Mouse (Mus musculus) frontal cortex, postnatal 10 days (tissue): Measurements from ENCODE around the gene Iqschfp.
"Not testable (repeated sequence)": the region's sequence is repeated elsewhere in the genome, so short reads cannot be mapped to it uniquely, and the experiment has no call there.

ENCODE experiments used
- DNase-seq, 2 experiments: peaks; one replicate each; pipeline ENCODE4 v3.0.0; 2022; ENCODE audit warnings: low spot score in 2 of 2, mixed read lengths in 1 of 2

Gene Iqschfp

DNA sequence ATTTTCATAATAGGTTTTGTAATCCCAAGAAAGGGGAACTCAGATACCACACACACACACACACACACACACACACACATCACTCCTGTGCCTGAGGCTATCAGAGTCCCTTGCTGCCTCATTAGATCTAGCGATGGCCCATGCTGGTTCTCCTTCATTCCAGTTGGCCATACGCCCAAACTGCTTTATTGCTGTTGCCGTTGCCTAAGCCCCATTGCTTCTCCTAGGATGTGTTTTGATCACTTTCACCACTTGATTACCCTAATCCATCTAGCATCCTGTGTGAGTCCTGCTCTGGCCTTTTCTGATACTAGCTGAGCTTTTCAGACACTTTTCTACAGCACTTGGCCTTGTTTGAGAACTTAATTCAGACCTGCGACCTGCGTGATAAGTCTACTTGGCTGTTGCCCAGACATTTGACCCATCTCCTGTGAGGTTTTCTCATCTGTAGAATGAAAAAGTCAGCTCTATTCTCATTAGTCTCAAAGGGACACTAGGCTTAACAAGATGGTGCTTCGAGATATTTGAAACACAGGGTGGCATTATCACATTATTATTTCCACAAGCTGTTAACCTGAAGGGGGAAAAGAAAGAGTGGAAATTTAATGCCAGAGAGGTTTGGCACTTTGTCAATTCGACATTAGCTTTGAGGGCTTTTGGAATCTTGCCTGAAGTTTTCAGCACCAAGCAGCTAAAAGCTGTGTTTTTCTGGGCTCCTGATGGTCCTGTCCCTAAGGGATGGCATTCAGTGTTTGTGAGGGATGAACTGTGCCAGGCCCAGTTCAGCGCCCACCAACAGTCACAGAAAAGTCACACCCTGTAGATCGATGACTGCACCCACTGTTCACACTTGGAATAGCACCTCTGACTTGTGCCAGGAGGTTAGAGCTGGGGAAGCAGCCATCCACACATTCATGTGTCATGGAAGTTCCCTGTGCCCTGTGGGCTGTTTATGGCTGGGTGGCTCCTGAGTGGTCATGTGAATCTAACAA, 179.7 kb downstream of the Iqschfp start:
- DNase-seq = no peak

DNA sequence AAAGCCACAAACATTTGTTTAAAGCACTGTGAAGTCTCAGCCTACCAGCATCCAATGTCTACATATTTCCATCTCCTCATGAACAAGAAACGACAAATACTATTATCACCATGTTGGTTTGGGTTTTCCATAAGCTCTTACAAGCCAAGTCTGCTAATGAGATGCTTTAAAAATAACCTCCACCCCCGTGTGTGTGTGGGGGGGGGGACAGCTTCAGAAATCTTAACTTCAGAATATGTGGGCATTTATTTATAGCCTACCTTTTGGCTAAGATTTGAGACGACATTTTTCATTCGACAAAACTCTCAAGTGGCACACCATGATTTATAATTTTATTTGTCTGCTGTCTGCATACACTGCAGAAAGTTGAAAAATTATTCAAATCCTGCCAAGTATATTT, 185.4 kb downstream of the Iqschfp start:
- no peak for DNase-seq

DNA sequence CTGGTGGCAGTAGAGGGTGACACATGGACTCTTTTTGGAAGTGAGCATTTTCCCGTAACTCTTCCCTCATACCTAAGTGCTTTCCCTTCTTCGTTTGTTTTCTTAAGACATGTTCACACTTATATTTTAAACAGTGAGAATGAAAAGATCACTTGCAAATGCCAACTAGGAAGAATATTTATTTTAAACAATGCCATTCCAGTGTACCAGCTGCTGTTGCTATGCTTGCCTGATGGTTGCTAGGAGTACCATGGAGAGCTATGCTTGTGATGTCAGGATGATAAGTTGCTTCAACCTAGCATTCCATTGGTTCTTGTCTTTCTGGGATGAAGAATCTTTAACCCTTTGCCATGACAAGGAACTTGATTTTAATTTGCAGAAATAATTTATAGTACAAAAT, 193.0 kb downstream of the Iqschfp start:
- no peak for DNase-seq

DNA sequence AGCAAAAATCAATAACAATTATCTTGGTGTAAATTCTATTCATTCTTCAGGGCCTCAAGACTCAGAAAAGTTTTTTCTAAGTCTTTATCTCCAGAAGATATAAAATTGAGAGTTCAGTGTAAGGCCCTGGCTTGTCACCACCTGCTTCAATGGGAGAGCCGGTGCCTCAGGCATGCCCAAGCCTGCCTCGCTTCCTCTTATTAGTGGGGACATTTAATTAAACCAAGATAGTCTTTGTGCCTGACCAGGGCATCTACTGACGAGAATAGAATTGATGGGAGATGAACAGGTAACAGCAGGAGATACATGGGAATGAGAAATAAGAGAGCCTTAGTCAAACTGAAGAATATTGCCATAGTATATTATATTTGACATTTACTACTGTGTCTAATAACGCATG, 200.1 kb downstream of the Iqschfp start:
- DNase-seq = no peak

DNA sequence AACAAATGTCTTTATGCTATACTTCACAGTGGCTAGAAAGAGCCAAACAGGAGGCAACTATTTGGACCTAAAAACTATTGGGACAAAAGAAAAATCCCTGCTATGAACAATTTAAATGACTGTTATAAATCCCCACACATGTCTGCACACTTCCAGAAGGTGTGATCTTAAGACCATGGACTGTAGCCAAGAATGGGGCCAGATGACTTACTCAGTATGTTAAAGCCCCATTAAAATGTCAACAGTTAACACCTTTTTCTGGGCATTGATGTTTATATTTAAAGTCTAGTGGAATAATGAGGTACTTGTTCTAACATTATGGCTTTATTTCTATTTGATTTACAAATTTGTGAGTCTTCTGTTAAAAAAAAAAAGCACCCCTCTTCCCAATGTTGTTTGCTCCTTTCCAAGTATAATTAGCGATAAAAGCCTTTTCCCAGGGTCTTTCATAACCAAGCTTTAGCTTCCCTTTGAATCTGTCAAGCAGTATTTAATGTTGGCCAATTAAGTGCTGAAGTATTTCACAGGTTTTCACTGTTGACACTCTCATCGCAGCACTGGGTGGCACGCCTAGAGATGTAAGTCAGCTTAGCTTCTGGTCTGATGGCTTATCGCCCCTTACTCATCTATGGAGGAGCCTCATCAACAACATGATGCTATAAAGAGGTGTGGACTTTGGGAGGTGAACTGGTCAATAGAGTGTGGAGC, 204.8 kb downstream of the Iqschfp start:
- no peak for DNase-seq

DNA sequence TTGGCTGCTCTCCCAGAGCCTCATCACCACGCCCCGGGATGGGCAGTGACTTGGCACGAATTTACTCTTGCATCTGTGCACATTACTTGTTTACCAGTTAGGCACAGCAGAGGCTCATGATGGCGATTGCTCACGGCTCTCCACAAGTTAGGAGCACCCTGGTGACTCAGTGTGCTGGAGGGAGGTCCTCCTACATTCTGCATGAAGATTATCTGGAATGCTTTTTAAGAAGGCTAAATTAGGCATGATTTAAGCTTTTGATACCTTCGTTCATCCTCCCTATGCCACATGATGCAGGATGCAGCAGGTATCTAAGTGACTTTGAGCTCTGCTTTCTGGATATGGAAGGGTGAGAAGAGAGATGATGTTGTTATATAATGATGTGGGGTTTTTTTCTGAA, 207.5 kb downstream of the Iqschfp start:
- not testable (repeated sequence) for DNase-seq

DNA sequence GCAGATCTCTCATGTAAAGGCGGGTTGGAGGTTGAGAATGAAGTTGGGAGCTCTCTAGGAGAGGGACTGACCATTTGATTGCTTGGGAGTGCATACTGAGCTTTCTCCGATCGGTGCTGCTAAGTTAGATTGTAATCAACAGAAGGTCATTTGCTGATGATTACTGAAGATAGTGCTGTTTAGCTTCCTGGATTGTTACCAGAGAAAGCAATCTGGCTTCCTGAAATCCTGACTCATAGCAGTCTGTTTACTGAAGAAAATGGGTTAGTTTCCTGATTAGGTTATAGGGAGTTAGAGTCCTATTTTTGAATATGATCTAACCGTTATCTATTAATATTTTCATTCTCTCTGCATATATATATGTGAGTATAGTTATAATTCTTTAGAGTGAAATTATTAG, 209.3 kb downstream of the Iqschfp start:
- no peak for DNase-seq

DNA sequence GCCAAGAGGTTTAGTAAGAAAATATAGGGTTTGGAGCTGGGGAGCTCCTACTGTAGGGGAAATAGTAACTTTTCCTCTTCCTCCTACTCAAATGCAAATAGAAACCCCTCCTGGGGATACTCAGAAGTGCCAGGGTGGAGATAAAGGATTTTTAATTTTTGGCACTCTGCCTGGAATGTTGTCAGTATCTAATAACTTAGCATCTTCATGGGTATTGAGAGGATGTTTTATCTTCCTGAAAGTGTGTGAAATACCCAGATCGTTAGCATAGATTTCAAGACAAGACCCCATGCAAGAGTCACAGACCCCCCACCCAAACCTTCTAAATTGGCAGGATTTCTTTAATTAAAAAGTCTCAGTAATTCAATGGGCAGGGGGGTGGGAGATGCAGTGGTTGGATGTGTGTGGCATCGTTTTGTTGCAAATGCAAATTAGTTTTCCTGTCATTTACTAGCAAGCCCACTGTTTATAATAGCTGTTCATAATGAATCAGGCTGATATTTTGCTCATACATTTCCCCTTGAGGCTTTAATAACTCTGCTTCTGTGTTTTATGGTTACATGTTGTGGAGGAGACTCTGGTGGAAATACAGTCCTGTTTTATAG, 213.2 kb downstream of the Iqschfp start:
- no peak for DNase-seq

DNA sequence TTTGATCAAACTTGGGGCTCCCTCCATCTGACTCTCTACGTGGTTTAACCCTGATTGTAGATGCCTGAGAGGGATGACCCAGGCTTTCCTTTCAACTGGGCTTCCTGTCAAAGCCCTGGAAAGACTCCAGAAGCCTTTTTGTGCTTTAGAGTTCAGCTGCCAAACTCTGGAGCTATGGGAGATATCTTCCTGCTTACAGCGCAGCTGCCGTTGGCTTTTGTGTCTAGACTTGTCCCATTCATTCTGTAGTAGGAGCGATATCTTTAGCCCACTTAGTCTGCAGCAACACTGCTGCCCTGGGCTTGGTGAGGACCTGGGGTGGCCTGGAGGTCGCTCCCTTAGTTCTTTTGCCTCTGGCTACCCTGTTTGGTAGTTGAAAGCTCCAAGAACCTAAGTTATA, 229.3 kb downstream of the Iqschfp start:
- no peak for DNase-seq

DNA sequence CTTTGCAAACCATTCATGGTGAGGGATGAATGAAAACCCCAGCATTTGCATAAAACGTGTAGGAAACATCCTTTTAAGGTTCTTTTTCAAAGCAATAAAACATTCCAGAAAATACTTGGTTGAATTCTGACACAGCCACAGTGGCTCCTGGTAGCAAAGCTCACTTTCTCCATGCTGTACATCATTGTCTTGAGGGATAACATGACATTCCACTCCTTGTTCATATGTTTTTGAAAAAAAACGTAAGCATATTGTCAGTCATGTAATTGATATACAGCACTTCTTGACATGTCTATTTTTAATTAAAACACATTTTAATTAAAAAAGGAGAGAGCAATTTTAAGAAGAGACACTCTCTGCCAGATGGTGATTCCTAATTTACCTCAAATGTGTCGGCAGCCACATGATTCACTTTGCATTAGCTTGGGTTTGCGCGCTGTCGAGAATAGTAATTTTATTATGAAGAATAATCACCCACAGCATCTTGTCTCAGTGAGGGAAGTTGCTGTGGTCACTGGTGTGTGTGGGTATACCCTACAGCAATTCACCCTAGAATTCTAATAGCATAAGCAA, 234.3 kb downstream of the Iqschfp start:
- DNase-seq = no peak

DNA sequence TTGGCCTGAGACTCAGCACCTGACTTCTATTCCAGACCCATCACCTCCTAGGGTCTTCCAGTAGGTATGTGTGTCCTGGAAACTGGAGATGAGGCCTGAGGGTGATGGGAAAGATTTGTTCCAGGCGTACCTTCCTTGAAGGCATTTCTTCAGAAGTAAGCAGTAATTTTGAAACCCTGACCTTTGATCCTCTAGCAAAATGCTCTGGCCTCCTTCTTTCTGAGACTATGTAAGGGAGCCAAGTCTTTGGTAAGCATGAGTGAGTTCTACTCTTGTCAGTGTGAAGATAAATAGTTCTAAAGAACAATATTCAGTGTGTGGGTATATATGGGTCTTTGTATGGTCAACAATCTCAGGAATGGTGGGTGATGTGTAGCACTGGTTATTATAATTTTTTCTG, 238.4 kb downstream of the Iqschfp start:
- no peak for DNase-seq

DNA sequence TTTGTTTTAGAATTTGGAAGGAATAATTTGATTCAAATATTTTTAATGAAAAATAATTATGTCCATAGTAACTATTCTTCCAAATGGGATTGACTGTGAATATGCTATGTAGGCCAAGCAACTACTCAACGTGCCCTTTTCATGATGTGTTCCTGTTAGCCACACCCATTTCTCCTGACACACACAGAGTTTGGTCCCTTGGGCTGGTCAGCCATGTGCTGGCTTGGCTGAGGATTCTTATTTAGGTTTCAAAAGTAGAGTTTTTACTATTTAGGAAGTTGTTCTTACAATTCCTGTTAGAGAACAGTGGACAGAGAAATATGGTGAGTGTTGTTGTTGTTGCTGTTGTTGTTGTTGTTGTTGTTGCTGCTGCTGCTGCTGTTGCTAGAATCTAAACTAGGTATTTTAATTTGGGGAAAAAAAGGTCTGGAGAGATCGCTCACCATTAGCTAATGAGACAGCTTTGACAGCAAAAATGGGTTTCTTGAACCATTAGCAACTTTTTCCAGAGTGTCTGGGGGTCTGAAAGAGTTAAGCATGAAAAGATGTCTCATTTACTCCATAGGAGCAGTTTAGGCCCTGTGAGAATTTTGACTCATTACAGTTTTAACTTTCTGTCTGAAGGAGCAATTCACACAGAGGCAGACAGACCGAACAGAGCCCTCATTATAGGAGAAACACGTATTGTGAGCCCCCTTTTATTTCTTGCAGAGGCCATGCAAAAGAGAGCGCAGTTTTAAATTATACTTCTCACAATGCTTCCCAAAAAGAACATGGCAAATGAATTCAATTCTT, 247.0 kb downstream of the Iqschfp start:
- no peak for DNase-seq

DNA sequence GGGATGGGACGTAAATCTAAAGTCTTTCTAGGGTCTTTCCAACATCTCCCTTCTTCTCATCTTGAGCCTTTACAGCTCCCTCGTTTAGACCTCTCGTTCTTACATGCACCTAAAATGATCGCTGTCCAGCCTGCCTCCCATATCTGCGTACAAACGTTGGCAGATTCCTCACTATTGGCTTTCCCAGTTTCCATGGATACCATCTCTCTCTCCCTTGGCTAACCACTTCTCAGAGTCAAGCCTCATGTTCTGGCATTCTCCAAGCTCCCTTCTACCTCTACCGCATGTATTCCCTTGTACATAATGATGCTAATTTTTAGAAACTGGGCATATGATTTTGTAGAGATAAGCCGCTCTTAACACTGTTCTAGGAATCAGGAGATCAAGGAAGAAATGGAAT, 258.7 kb downstream of the Iqschfp start:
- no peak for DNase-seq

DNA sequence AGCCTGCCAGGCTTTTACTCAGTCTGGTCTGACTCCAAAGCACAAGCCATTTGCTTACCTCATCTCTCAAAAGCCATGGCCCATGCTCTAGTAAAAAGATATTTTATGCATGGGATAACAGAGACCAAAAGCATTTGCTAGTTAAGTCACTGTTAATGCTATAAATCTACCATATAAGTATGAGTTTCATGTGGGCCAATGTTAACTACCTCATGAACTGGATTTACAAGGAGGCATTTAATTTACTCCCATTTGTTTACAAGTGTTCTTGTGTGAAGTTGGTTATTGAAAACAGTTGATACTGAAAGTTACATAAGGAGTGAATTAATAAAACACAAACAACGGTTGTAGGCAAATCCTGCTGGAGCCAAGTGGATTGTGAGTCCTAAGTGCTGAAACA, 268.1 kb downstream of the Iqschfp start:
- DNase-seq = no peak

DNA sequence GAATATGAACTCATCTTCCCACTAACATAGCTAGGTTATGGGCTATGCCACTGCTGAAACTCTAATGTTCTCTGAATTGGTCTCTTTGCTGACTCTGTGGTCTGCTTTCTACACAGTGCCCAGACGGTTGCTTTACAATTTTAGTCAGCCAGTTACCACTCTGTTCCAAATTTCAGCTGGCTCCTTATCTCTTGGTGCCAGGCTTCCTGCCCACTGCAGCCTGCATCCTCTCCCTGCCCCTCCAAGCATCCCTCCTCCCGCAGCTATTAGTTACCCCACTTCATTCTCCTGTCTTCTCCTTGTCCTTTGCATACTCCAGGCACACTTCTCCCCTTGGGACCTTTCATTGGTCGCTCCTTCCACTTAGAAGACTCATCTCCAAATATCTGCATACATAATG, 268.7 kb downstream of the Iqschfp start:
- no peak for DNase-seq

DNA sequence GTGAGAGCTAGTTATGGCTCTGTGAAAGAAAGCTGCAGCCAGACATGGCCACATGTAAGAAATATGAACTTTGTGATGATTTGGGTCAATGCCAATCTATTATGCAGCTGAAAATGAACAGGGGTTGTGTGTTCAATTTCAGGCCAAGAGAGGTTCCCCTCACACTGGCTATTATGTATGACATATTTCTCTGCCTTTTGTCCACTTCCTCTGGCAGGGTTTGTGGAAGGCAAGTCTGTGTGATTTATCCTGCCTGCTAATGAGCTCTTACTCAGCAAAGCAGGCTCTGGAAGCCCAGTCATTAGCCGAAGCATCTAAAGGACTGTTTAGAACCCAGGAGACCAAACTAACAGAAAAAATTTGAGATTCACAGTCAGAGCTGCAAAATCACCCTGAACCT, 286.2 kb downstream of the Iqschfp start:
- no peak for DNase-seq

DNA sequence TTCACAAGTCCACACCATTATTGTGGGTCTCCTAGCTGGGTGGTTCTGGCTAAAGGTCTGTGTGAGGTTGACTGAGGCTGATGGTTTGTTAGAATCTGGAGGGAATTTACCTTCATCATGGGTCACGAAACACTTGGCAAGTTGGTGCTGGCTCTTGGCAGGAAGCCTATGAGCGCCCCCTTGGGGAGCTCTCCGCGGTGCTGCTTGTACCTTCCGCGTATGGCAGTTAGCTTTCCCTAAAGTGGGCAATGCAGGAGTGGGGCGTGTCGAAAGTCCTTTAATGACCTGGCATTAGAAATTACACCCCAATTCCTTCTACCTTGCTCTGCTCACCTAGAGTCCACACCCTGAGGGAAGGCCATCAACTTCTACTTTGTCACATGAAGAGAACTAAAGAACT, 295.4 kb downstream of the Iqschfp start:
- no peak for DNase-seq

DNA sequence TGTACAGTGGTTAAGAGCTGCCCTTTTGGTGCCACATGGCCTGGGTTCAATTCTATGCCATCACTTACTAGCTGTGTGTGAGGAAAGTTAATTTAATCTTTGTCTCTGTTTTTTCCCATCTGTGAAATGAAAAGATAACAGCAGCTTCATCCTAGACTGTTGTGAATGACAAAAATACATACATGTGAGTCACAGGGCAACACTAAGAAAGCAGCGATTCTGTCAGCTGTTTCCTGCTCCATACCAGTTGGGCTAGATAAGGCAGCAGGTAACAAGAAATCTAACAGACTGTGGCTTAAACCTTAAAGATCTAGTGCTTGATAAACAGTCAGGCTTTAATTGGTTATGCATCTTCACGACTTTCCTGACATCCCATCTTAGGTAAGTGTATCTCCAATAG, 297.1 kb downstream of the Iqschfp start:
- no peak for DNase-seq

DNA sequence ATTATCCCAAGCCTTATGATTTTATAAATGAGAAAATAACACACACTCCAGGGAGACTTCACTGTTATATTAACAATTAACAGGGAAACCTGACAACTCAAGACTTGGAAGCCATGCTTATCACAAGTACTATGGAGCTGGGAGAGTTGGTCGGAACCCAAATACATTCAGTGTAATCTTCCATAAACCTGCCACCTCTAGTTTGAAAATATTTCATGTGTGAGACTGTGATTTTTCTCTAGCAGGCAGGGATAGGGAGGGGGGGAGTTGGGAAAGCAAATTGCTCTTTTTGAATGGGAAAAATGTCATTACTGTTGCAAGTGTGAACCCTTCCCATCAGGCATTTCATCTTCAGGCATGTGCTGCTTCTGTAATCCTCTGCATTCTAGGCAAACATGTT, 304.9 kb downstream of the Iqschfp start:
- no peak for DNase-seq

DNA sequence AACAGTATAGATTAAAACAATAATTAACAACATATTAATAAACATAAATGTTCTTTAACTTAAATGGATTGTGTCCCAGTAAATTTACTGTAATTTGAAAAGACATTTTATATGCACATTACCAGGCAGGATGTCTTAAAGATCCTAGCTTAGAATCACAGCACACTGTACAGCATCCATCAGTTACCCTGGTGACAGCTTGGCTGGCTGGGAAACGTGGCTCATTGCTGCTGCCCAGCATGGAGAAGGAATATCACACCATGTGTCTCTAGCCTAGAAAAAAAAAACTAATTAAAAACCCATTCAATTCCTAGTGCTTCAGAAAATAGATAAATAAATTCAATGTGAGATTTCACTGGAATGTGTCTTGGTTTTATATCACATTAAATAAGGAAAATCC, 309.2 kb downstream of the Iqschfp start:
- no peak for DNase-seq

DNA sequence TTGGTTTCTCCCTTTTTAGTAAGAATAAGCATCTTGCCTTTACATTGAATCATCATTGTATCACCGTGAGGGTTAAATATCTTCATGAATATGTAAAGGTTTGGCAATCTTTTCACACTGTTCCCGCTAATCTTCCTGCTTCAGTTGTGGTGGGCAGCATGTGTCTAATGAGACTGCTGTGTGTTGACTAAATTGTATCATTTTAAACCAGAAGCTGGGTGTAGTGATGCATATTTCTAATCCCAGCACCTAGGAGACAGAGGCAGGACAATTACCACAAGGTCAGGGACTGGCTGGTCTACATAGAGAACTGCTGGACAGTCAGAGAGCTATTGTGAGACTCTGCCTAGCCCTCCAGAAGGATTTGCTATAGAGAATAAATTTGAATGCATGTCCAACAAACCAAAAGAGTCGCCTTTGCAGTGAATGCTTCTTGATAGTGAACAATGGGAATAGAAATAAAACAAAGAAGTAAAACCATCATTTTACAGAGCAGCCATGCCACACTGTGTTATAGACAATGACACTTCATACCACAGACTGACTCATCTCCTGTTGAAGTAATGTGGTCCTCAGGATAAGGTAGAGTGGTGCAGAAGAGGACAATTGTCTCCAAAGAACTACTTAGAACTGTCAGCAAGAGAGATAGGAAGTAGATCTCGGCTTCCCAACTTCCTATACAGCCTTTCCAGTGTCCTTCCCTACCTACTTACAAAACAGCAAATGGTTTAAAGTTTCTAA, 310.3 kb downstream of the Iqschfp start:
- DNase-seq = no peak
